Mouse (Mus musculus): Measurements from ENCODE around the gene Mtr.

DNA sequence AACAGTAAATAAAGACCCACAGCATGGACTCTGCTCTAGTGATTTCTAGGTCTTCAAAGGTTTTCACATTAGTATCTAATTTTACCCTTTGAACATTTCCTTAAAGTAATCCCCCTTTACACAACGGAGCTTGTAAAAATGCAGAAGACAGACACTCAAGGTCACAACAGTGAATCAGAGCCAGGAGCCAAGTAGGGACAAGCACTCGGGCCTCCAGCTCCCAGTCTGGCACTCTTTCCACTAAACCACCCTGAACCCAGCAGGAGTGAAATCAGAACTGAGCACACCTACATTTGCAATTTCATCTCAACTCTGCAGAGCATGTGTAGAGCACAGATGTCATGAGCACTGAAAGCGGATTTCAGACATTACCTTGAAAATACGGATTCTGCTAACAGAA is 61.1 kb downstream of the Mtr start:
- TF ChIP-seq EP300 (IDR thresholded peaks at IDR 0.05; ENCODE audit: low read depth) = no peak
- TF ChIP-seq CTCF (IDR thresholded peaks at IDR 0.05; ENCODE audit: low read depth) = no peak
